Mouse (Mus musculus): ENCODE measurements at regions not wholly inside any gene's neighbourhood (a gene's known extent, or its start where the extent isn't known, plus 50 kb on each side); places are given as distances from the start of the nearest gene placed in this dataset.

DNA sequence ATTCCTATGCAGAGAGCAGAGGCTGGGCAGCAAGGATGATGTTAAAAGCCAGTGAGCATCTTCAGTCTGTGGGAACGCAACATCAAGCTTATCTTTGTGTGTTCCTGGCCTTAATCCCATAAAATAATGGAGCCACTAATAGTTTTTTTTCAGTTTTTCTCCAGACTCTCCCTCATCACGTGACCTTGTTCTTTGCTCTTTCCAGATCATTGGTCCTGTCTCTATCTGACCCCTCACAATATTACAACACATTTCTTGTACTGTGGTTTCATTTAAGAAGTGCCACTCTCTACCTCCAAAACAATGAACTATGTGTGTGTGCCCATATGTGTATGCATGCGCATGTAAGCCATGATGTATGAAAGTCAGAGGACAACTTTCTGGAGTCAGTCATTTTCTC lies 429.3 kb downstream of the Ets1 start:
- TF ChIP-seq CTCF (IDR thresholded peaks at IDR 0.05; ENCODE audit: low read depth): no peak
- no peak for TF ChIP-seq EP300 (optimal IDR thresholded peaks at IDR 0.05)

Measured in stomach, postnatal 0 days (tissue).